Mouse (Mus musculus): Measurements from ENCODE around the gene Zrsr2.

- TF ChIP-seq CTCF (IDR thresholded peaks at IDR 0.05; ENCODE audit: borderline replicate concordance, insufficient read depth, low read length), result no peak
- no peak for TF ChIP-seq POLR2A (IDR thresholded peaks at IDR 0.05; ENCODE audit: low read depth, low read length)
Observed at GRCm38 (mm10) chrX:163981500-163981899, 23.0 kb upstream of the Zrsr2 start.
